Mouse (Mus musculus) liver, embryonic 13.5 days (tissue): Measurements from ENCODE around the gene Selp. TPM values are rescaled to one million over a fixed set of nuclear protein-coding genes. Genes with fewer than 3 reads are reported as not detected.

Experiments used
- ATAC-seq: fragments of 200-750 bp; cut with Nextera tagmentation; 2 replicates; pipeline ENCODE4 v1.8.0; 2017; ENCODE audit warnings: low read depth, mild to moderate bottlenecking, moderate number of reproducible peaks, moderate library complexity
- DNase-seq: peaks from one replicate; pipeline ENCODE4 v3.0.0; 2022
- H3K27ac ChIP-seq: fragments of 300-500 bp; sonication (generic); 2 replicates; pipeline ENCODE4 v1.5.1; 2015; ENCODE audit warnings: moderate library complexity, mild to moderate bottlenecking, inconsistent platforms
- H3K27me3 ChIP-seq: fragments of 300-500 bp; sonication (generic); 2 replicates; pipeline ENCODE4 v1.6.1; 2015; ENCODE audit warnings: mild to moderate bottlenecking, inconsistent platforms
- H3K36me3 ChIP-seq: fragments of 300-500 bp; sonication (generic); 2 replicates; pipeline ENCODE4 v1.6.1; 2015; ENCODE audit warnings: mild to moderate bottlenecking, inconsistent platforms
- H3K4me1 ChIP-seq: fragments of 300-500 bp; sonication (generic); replicated peaks from 2 replicates; pipeline ENCODE4 v1.6.1; 2015; ENCODE audit warnings: inconsistent platforms
- H3K4me2 ChIP-seq: fragments of 300-500 bp; sonication (generic); 2 replicates; pipeline ENCODE4 v1.6.1; 2015; ENCODE audit warnings: inconsistent platforms, mild to moderate bottlenecking, moderate library complexity
- H3K4me3 ChIP-seq: fragments of 300-500 bp; sonication (generic); replicated peaks from 2 replicates; pipeline ENCODE4 v1.5.1; 2015; ENCODE audit warnings: mild to moderate bottlenecking, inconsistent platforms
- H3K9ac ChIP-seq: fragments of 300-500 bp; sonication (generic); 2 replicates; pipeline ENCODE4 v1.6.1; 2015; ENCODE audit warnings: mild to moderate bottlenecking, inconsistent platforms
- H3K9me3 ChIP-seq: fragments of 300-500 bp; sonication (generic); replicated peaks from 2 replicates; pipeline ENCODE4 v1.6.1; 2016; ENCODE audit warnings: inconsistent platforms
- WGBS: fragments of 180-500 bp; shearing (Covaris S2); methylation state at CpG from one replicate; pipeline ENCODE4 v1.1.7; 2015; ENCODE audit not compliant: insufficient replicate concordance; 5-methylcytosine and 5-hydroxymethylcytosine counted together
- polyA plus RNA-seq: library from polyadenylated mRNA; unstranded; fragments of >200 nt; fragmentation: Nextera tagmentation; extraction: Ambion mirVana; gene quantifications from 2 replicates; pipeline ENCODE4 v1.2.1, GENCODE M21; 2015

Gene Selp
- polyA plus RNA-seq, 1 experiment from 2014 or later, result 0.53 TPM

DNA sequence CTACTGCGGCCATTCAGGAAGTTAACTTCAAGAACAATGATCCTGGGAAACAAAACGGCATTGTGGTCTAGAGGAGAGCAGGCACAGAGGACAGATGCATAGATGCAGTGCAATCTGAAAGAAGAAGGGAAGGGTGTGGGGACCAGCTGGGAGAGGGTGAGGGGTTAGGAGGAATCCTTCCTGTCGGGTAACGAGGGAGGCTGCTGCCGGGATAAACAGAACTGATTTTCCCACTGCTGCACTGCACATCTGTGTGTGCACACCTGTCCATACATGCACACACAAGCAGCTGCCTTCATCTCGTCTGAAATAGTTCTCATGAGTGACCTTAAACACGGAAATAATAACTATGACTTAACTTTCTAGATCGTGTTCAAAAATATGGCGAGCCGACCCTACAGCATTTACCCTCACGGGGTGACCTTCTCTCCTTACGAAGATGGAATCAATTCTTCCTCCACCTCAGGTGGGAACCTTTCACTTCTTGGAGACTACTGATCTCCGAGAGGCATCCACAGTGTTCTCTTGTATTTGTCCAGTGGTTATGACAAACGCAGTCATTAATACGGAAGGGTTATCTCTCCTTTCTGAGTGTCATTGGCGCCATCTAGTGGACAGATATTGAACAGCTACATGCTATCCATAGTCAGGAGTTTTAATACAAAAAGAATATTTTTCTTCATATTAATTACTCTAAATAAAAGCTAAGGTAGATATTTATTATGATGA, 69.2 kb downstream of the Selp start:
- Histone ChIP-seq H3K27me3 (no peaks in the 10 kb centered on the region), H3K4me2 (peak overlapping the region; percentile 28; the same call in 1 of the 2 replicates), H3K36me3 (peaks cover 6% of the 10 kb centered on the region; the same call in 1 of the 2 replicates), H3K4me1 (no peaks in the 10 kb centered on the region), H3K4me3 (no peak overlapping the region), H3K9ac (no peak overlapping the region), H3K9me3 (no peaks in the 10 kb centered on the region), H3K27ac (no peak overlapping the region)
- ATAC-seq, result no peak
- 40% methylated on average over 16 of the region's 16 CpGs for WGBS
- DNase-seq, result peak; percentile 16

DNA sequence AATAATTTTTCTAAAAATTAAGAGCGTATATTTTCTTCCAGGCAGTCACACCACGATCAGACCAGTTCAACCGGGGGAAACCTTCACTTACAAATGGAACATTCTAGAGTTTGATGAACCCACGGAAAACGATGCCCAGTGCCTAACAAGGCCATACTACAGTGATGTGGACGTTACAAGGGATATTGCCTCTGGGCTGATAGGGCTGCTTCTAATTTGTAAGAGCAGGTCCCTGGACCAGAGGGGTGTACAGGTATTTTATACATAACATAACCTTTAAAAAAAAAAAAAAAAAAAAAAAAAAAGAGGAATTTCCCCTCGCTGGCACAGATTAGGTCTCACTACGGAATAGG, 69.8 kb downstream of the Selp start:
- no peak overlapping the region for H3K4me2 ChIP-seq
- H3K27ac ChIP-seq, result no peak overlapping the region
- no peaks in the 10 kb centered on the region for H3K27me3 ChIP-seq
- H3K9ac ChIP-seq, result no peak overlapping the region
- WGBS, result 34% methylated on average over 8 of the region's 8 CpGs
- peaks cover 6% of the 10 kb centered on the region; the same call in 1 of the 2 replicates for H3K36me3 ChIP-seq
- H3K9me3 ChIP-seq, result no peaks in the 10 kb centered on the region
- H3K4me3 ChIP-seq, result no peak overlapping the region
- H3K4me1 ChIP-seq, result no peaks in the 10 kb centered on the region
- ATAC-seq (no peak), DNase-seq (no peak)

DNA sequence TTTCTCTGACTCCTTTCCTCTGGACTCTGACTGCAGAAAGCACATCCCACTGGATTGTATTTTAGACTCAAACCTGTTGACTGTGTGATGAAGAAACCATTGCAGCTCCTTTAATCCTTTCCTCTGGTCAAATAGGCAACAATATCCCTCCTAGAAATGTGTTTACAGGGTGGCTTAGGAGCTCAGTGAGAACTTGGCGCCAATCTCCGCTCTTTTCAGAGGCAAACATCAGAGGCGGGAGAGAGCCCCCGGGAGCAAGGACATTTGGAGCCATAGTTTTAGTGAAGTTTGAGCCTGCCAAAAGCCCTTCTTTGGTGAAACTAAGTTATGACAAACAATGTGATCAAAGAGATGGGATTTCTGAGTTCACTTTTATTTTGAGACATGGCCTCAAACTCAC, 70.3 kb downstream of the Selp start:
- Histone ChIP-seq H3K27me3 (no peaks in the 10 kb centered on the region), H3K4me3 (no peak overlapping the region), H3K4me1 (no peaks in the 10 kb centered on the region), H3K27ac (no peak overlapping the region), H3K9me3 (no peaks in the 10 kb centered on the region), H3K36me3 (peaks cover 6% of the 10 kb centered on the region; the same call in 1 of the 2 replicates), H3K4me2 (no peak overlapping the region), H3K9ac (no peak overlapping the region)
- 76% methylated on average over 4 of the region's 4 CpGs for WGBS
- ATAC-seq (no peak), DNase-seq (no peak)

DNA sequence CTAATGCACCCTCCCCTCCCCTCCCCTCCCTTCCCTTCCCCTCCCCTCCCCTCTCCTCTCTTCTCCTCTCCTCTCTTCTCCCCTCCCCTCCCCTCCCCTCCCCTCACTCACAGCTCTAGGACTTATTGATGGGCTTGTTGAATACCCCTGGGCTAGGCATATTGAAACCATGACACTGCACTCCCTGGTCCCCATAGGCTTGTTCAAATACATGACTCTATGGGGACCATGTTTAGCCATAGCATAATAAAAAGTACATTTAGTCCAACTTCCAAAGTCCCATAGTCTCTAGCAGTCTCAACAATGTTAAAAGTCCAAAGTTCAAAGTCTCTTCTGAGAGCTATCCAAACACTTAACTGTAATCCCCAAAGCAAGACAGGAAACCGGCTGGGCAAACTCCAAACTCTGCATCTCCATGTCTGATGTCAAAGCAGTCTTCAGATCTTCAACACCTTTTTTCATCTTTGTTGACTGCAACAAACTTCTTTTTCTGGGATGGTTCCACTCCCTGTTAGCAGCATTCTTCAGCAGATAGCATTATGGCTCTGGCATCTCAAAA, 72.0 kb downstream of the Selp start:
- ATAC-seq (no peak), DNase-seq (no peak)
- no peaks in the 10 kb centered on the region for H3K4me1 ChIP-seq
- no peak overlapping the region for H3K4me3 ChIP-seq
- H3K27ac ChIP-seq, result no peak overlapping the region
- no peak overlapping the region for H3K9ac ChIP-seq
- no peaks in the 10 kb centered on the region for H3K27me3 ChIP-seq
- no peak overlapping the region for H3K4me2 ChIP-seq
- 61% methylated on average over 1 of the region's 1 CpGs for WGBS
- no peaks in the 10 kb centered on the region for H3K9me3 ChIP-seq
- H3K36me3 ChIP-seq, result peaks cover 6% of the 10 kb centered on the region; the same call in 1 of the 2 replicates

DNA sequence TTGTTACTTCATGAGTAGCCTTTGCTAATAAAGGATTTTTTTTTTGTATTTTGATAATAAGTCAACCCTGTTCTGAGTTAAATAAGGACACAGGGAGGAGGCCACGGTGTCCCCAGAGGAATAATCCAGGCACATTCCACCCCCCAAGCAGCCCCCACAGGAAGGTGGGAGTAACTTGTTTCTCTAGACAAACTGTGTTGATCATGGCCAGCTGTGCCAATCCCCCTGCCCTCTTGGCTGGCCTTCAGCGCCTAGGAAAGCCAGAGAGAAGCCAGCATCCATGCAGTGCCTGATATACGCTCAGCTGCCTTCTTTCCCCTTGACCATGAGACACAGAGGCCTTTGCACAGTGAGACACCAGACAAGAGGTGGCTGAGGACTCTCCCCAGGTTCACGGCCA, 84.5 kb downstream of the Selp start:
- Histone ChIP-seq H3K4me1 (no peaks in the 10 kb centered on the region), H3K36me3 (peaks cover 15% of the 10 kb centered on the region; the same call in 1 of the 2 replicates), H3K4me3 (no peak overlapping the region), H3K27ac (no peak overlapping the region), H3K9me3 (no peaks in the 10 kb centered on the region), H3K4me2 (no peak overlapping the region), H3K9ac (no peak overlapping the region), H3K27me3 (no peaks in the 10 kb centered on the region)
- DNase-seq (no peak), ATAC-seq (no peak)
- WGBS, result 68% methylated on average over 4 of the region's 4 CpGs

Other genes starting within 250 kb of the Selp start
- 11.2 and 13.4 TPM in 2 replicates for gene Scyl3, start 186.2 kb upstream of the Selp start, polyA plus RNA-seq
- gene BC055324, start 120.5 kb upstream of the Selp start, polyA plus RNA-seq, result 11.0 and 14.5 TPM in 2 replicates
- 5.7 and 8.4 TPM in 2 replicates for gene Mettl18, start 120.4 kb upstream of the Selp start, polyA plus RNA-seq
- 0.07 TPM in 1 of 2 replicates, not detected in the other for gene Sele, start 67.0 kb upstream of the Selp start, polyA plus RNA-seq
- gene Sell, start 53.3 kb upstream of the Selp start, polyA plus RNA-seq, result 4.0 and 4.9 TPM in 2 replicates
- gene F5, start 36.6 kb downstream of the Selp start, polyA plus RNA-seq, result 5.0 and 7.3 TPM in 2 replicates
- 20.6 and 25.3 TPM in 2 replicates for gene Slc19a2, start 133.8 kb downstream of the Selp start, polyA plus RNA-seq
- gene Ccdc181, start 160.3 kb downstream of the Selp start, polyA plus RNA-seq, result 4.5 and 4.7 TPM in 2 replicates
- gene Nme7, start 188.9 kb downstream of the Selp start, polyA plus RNA-seq, result 14.1 and 15.4 TPM in 2 replicates
- gene Blzf1, start 192.2 kb downstream of the Selp start, polyA plus RNA-seq, result 12.1 and 14.2 TPM in 2 replicates